Mouse (Mus musculus) kidney, postnatal 0 days (tissue): ENCODE measurements around the gene Spi1. TPM values are rescaled to one million over a fixed set of nuclear protein-coding genes. Genes with fewer than 3 reads are reported as not detected.
A peak's percentile ranks its signal among the peaks of the same experiment; 100 is the strongest.

Source experiments
- ATAC-seq: fragments of 200-750 bp; cut with Nextera tagmentation; replicated peaks from 2 replicates; pipeline ENCODE4 v1.8.0; 2017; ENCODE audit warnings: low read depth, moderate number of reproducible peaks, moderate TSS enrichment, moderate library complexity; ENCODE audit not compliant: low FRiP score
- DNase-seq: peaks from one replicate; pipeline ENCODE4 v3.0.0-alpha.2; 2016; ENCODE audit warnings: low spot score
- H3K27ac ChIP-seq: fragments of 300-500 bp; sonication (generic); 2 replicates; pipeline ENCODE4 v1.5.1; 2014; ENCODE audit warnings: mild to moderate bottlenecking
- H3K27me3 ChIP-seq: fragments of 300-500 bp; sonication (generic); 2 replicates; pipeline ENCODE4 v1.6.1; 2014; ENCODE audit warnings: low read length, mixed read lengths; ENCODE audit not compliant: insufficient read depth
- H3K36me3 ChIP-seq: fragments of 300-500 bp; sonication (generic); 2 replicates; pipeline ENCODE4 v1.6.1; 2014; ENCODE audit warnings: low read length, mixed read lengths; ENCODE audit not compliant: insufficient read depth
- H3K4me1 ChIP-seq: fragments of 300-500 bp; sonication (generic); replicated peaks from 2 replicates; pipeline ENCODE4 v1.6.1; 2014; ENCODE audit warnings: antibody characterized with exemption, low read length, mixed read lengths; ENCODE audit not compliant: insufficient read depth
- H3K4me2 ChIP-seq: fragments of 300-500 bp; sonication (generic); 2 replicates; pipeline ENCODE4 v1.6.1; 2014; ENCODE audit warnings: mild to moderate bottlenecking, low read length, moderate library complexity, mixed read lengths
- H3K4me3 ChIP-seq: fragments of 300-500 bp; sonication (generic); replicated peaks from 2 replicates; pipeline ENCODE4 v1.5.1; 2014; ENCODE audit warnings: low read depth, low read length
- H3K9ac ChIP-seq: fragments of 300-500 bp; sonication (generic); 2 replicates; pipeline ENCODE4 v1.6.1; 2014; ENCODE audit warnings: low read depth, low read length
- H3K9me3 ChIP-seq: fragments of 300-500 bp; sonication (generic); replicated peaks from 2 replicates; pipeline ENCODE4 v1.6.1; 2016; ENCODE audit warnings: low read length, inconsistent platforms, mixed read lengths
- CTCF ChIP-seq: IDR thresholded peaks from 2 replicates; pipeline ENCODE4 v1.5.1; 2016; ENCODE audit warnings: antibody characterized with exemption, low read depth, mild to moderate bottlenecking, moderate library complexity
- WGBS: fragments of 180-500 bp; shearing (Covaris S2); extraction: QIAGEN DNeasy Blood & Tissue Kit; methylation state at CpG from one replicate; pipeline ENCODE4 v1.1.7; 2014; 5-methylcytosine and 5-hydroxymethylcytosine counted together
- polyA plus RNA-seq: library from polyadenylated mRNA; unstranded; fragments of >200 nt; fragmentation: Nextera tagmentation; extraction: Ambion mirVana; gene quantifications from 2 replicates; pipeline ENCODE4 v1.2.1, GENCODE M21; 2015

Gene Spi1
- polyA plus RNA-seq, 1 experiment from 2014 or later: 6.0 TPM

DNA sequence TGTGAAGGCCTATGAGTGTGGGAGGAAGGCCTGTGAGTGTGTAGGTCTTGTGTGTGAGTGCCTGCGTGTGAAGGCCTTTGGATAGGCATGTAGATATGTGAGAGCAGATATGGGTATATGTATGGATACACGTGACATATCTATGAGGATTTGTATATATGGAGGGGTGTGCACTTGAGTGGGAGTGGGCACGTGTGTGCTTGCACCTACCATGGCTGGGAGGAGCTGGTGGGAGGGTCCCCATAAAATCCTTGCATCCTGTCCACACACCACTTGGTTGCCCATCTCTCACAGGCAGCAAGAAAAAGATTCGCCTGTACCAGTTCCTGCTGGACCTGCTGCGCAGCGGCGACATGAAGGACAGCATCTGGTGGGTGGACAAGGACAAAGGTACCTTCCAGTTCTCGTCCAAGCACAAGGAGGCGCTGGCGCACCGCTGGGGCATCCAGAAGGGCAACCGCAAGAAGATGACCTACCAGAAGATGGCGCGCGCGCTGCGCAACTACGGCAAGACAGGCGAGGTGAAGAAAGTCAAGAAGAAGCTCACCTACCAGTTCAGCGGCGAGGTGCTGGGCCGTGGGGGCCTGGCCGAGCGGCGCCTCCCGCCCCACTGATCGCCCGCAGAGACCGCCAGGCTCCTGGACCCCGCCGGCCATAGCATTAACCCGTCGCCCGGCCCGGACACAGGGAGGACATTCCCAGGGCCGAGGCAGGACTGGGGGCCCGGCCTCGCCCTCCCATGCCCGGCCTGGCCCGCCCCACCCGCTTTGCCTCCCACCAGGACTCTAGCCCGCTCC, 32.8 kb downstream of the Spi1 start:
- ATAC-seq: peak; percentile 78
- WGBS: 7% methylated on average over 42 of the region's 42 CpGs

GRCm38 (mm10) chr2:91115578-91115970, 33.4 kb downstream of the Spi1 start:
- Histone ChIP-seq H3K9ac (peak overlapping the region; percentile 65), H3K27me3 (no peaks in the 10 kb centered on the region), H3K4me2 (peak overlapping the region; percentile 93), H3K4me1 (peaks cover 7% of the 10 kb centered on the region), H3K4me3 (peak overlapping the region; percentile 40), H3K27ac (no peak overlapping the region), H3K36me3 (no peaks in the 10 kb centered on the region), H3K9me3 (no peaks in the 10 kb centered on the region)
- TF ChIP-seq CTCF: no peak
- no peak for DNase-seq
- 36% methylated on average over 12 of the region's 12 CpGs for WGBS
- no peak for ATAC-seq

More for the DNA sequence above, 32.8 kb downstream of the Spi1 start:
- Histone ChIP-seq H3K9ac (peak overlapping the region; percentile 65), H3K4me2 (peak overlapping the region; percentile 93), H3K9me3 (no peaks in the 10 kb centered on the region), H3K4me3 (peak overlapping the region; percentile 40), H3K27me3 (no peaks in the 10 kb centered on the region), H3K36me3 (no peaks in the 10 kb centered on the region), H3K27ac (no peak overlapping the region), H3K4me1 (peaks cover 7% of the 10 kb centered on the region)
- peak; percentile 100 for TF ChIP-seq CTCF
- DNase-seq: peak; percentile 97

DNA sequence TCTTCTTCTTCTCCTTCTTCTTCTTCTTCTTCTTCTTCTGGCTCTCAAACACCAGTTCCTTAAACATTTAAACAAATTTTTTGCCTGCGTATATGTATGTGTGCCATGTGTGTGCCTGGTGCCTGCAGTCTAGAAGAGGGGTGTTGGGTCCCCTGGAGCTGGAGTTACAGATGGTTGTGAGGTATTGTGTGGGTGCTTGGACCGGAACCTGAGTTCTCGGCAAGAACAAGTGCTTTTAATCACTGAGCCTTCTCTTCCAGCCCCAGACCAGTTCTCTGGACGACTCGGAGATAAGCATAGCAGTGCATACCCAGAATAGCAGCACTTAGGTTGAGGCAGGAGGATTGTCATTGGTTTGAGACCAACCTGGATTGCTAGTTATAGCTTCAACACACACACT, 34.7 kb downstream of the Spi1 start:
- TF ChIP-seq CTCF: no peak
- no peaks in the 10 kb centered on the region for H3K9me3 ChIP-seq
- no peak overlapping the region for H3K27ac ChIP-seq
- DNase-seq: no peak
- H3K36me3 ChIP-seq: no peaks in the 10 kb centered on the region
- WGBS: 84% methylated on average over 5 of the region's 5 CpGs
- H3K4me2 ChIP-seq: no peak overlapping the region
- no peak overlapping the region for H3K9ac ChIP-seq
- peaks cover 7% of the 10 kb centered on the region for H3K4me1 ChIP-seq
- ATAC-seq: no peak
- no peak overlapping the region for H3K4me3 ChIP-seq
- no peaks in the 10 kb centered on the region for H3K27me3 ChIP-seq

DNA sequence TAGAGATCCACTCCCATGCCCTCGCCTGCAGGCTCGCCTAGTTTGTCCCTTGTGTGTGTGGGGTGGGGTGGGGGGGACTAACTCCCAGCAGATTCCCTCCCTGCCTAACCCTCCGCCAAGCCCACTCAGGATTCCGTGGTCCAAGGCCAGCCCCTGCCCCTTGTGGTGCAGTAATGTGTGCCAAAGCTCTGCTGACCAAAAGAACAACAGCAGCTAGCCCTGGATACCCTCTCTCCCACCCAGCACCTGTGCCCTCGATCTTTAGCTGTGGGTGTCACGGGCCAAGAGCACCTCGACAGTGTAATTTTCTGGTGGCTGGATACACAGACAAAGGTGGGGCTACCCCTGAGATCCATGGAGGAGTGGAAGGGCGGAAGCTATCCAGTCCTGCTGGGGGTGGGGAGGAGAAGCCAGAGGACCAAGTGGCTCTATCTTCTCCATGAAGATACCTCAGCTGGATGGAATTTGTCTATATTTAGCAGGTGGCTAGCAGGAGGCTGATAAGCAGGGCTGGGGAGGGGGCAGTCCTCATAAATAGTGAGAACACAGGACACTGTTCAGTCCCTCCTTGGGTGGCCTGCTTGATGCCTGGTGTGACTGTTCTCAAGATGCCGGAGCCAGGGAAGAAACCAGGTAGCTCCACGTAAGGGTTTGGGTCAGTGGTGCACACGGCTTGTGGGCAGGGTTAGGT, 35.5 kb downstream of the Spi1 start, which contains the start of gene Mybpc3:
Mybpc3 (plus strand) TSS at position 560 of the 691 bp plus-strand sequence.
- no peaks in the 10 kb centered on the region for H3K9me3 ChIP-seq
- 83% methylated on average over 11 of the region's 11 CpGs for WGBS

GRCm38 (mm10) chr2:91118647-91119046, 36.5 kb downstream of the Spi1 start:
- ATAC-seq (no peak), DNase-seq (no peak)
- H3K4me1 ChIP-seq: peaks cover 7% of the 10 kb centered on the region
- TF ChIP-seq CTCF: no peak
- H3K4me3 ChIP-seq: no peak overlapping the region
- H3K36me3 ChIP-seq: no peaks in the 10 kb centered on the region
- no peaks in the 10 kb centered on the region for H3K27me3 ChIP-seq
- no peaks in the 10 kb centered on the region for H3K9me3 ChIP-seq
- H3K4me2 ChIP-seq: no peak overlapping the region
- H3K9ac ChIP-seq: no peak overlapping the region
- H3K27ac ChIP-seq: no peak overlapping the region
- WGBS: 19% methylated on average over 1 of the region's 1 CpGs

More for the DNA sequence above, 35.5 kb downstream of the Spi1 start, which contains the start of gene Mybpc3:
- no peak for DNase-seq
- no peak within 1 kb of the TSS for H3K4me3 ChIP-seq
- H3K36me3 ChIP-seq: no peaks in the 10 kb centered on the region
- H3K4me2 ChIP-seq: no peak within 1 kb of the TSS
- no peak within 1 kb of the TSS for H3K9ac ChIP-seq
- no peaks in the 10 kb centered on the region for H3K27me3 ChIP-seq
- ATAC-seq: no peak
- H3K27ac ChIP-seq: no peak within 1 kb of the TSS
- H3K4me1 ChIP-seq: peaks cover 7% of the 10 kb centered on the region
- no peak for TF ChIP-seq CTCF

DNA sequence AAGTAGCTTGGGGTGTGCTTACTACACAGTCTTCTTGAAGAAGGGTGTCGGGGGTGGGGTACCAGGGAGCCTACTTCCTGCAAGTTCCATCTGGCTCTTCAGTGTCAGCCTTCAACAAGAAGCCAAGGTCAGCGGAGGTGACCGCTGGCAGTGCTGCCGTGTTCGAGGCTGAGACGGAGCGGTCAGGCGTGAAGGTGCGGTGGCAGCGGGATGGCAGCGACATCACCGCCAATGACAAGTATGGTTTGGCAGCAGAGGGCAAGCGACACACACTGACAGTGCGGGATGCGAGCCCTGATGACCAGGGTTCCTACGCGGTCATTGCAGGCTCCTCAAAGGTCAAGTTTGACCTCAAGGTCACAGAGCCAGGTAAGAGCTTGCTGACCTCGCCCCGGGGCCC, 36.9 kb downstream of the Spi1 start:
- TF ChIP-seq CTCF: no peak
- Histone ChIP-seq H3K9ac (no peak overlapping the region), H3K4me2 (no peak overlapping the region), H3K4me1 (peaks cover 7% of the 10 kb centered on the region), H3K4me3 (no peak overlapping the region), H3K9me3 (no peaks in the 10 kb centered on the region), H3K27ac (no peak overlapping the region), H3K27me3 (no peaks in the 10 kb centered on the region), H3K36me3 (no peaks in the 10 kb centered on the region)
- DNase-seq (no peak), ATAC-seq (no peak)
- WGBS: 78% methylated on average over 19 of the region's 19 CpGs
